Mouse (Mus musculus) stomach, embryonic 14.5 days (tissue): ENCODE measurements around the gene Ttll5. TPM values are rescaled to one million over a fixed set of nuclear protein-coding genes. Genes with fewer than 3 reads are reported as not detected.

Experiments
- ATAC-seq: fragments of 200-750 bp; cut with Nextera tagmentation; 2 replicates; pipeline ENCODE4 v1.8.0; 2017; ENCODE audit warnings: low read depth, moderate TSS enrichment; ENCODE audit not compliant: insufficient number of reproducible peaks, insufficient read depth, low FRiP score
- H3K27ac ChIP-seq: fragments of 300-500 bp; sonication (generic); 2 replicates; pipeline ENCODE4 v1.5.1; 2014; ENCODE audit warnings: mild to moderate bottlenecking, low read length, moderate library complexity, mixed read lengths
- H3K27me3 ChIP-seq: fragments of 300-500 bp; sonication (generic); 2 replicates; pipeline ENCODE4 v1.6.1; 2014; ENCODE audit warnings: low read length, control low read depth, mixed read lengths; ENCODE audit not compliant: control insufficient read depth, insufficient read depth
- H3K36me3 ChIP-seq: fragments of 300-500 bp; sonication (generic); 2 replicates; pipeline ENCODE4 v1.6.1; 2014; ENCODE audit warnings: mild to moderate bottlenecking, control low read depth, low read length, moderate library complexity, mixed read lengths; ENCODE audit not compliant: control insufficient read depth, insufficient read depth
- H3K4me1 ChIP-seq: fragments of 300-500 bp; sonication (generic); 2 replicates; pipeline ENCODE4 v1.6.1; 2014; ENCODE audit warnings: low read length, control low read depth, mixed read lengths; ENCODE audit not compliant: control insufficient read depth, insufficient read depth
- H3K4me2 ChIP-seq: fragments of 300-500 bp; sonication (generic); replicated peaks from 2 replicates; pipeline ENCODE4 v1.6.1; 2014; ENCODE audit warnings: low read depth, low read length, control low read depth
- H3K4me3 ChIP-seq: fragments of 300-500 bp; sonication (generic); 2 replicates; pipeline ENCODE4 v1.5.1; 2014; ENCODE audit warnings: low read depth, low read length, control low read depth
- H3K9ac ChIP-seq: fragments of 300-500 bp; sonication (generic); replicated peaks from 2 replicates; pipeline ENCODE4 v1.6.1; 2014; ENCODE audit warnings: low read depth, mild to moderate bottlenecking, control low read depth, low read length, moderate library complexity, mixed read lengths
- H3K9me3 ChIP-seq: fragments of 300-500 bp; sonication (generic); 2 replicates; pipeline ENCODE4 v1.6.1; 2016; ENCODE audit warnings: low read depth, low read length, control low read depth; ENCODE audit not compliant: control insufficient read depth
- WGBS: fragments of 180-500 bp; shearing (Covaris S2); extraction: QIAGEN DNeasy Blood & Tissue Kit; methylation state at CpG from one replicate; pipeline ENCODE4 v1.1.7; 2014; 5-methylcytosine and 5-hydroxymethylcytosine counted together
- polyA plus RNA-seq: library from polyadenylated mRNA; unstranded; fragments of >200 nt; fragmentation: Nextera tagmentation; extraction: Ambion mirVana; gene quantifications from 2 replicates; pipeline ENCODE4 v1.2.1, GENCODE M21; 2014

Ttll5 gene
- polyA plus RNA-seq, 1 experiment from 2014 or later, result 17.7 TPM

DNA sequence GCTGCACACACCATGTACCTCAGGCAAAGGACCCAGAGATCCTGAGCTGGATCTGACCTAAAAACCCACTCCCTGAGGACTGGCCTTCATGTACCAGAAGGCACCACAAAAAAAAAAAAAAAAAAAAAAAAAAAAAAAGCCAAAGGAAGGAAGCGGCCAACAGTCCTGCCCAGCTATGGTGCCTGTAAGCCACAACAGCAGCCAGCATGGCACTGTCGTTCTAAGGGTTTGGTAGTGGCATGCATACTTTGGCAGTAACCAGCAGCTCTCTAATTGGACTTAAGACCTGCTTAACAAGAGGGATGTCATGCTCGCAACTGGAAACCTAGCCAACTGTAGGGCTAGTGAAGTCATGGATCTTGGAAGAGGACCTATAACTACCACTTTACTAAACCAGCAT is 120.0 kb downstream of the Ttll5 start:
- no peak overlapping the region for H3K4me2 ChIP-seq
- peaks cover 10% of the 10 kb centered on the region for H3K4me1 ChIP-seq
- H3K9me3 ChIP-seq, result no peaks in the 10 kb centered on the region
- no peak overlapping the region for H3K27ac ChIP-seq
- 96% methylated on average over 3 of the region's 3 CpGs for WGBS
- H3K36me3 ChIP-seq, result no peaks in the 10 kb centered on the region
- H3K9ac ChIP-seq, result no peak overlapping the region
- H3K27me3 ChIP-seq, result no peaks in the 10 kb centered on the region
- ATAC-seq, result no peak
- H3K4me3 ChIP-seq, result no peak overlapping the region

DNA sequence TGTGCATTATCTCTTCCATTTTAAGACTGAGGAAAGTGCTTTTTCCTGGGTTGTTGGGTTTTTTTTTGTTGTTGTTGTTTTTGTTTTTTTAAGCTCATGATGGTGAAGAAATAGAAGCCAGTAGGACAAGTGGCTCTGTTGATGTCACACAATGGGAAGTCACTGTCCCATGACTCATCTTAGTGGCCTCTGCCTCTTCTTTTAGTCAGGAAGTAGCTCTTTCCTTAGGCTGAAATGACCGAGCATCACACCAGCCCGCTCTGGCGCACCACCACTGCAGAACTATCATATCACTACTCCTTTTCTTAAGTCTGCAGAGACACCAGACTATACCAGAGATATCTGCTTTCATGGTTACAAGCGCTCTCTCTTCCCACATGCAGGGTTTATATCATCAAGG is 122.7 kb downstream of the Ttll5 start:
- Histone ChIP-seq H3K4me2 (no peak overlapping the region), H3K9ac (no peak overlapping the region), H3K27me3 (no peaks in the 10 kb centered on the region), H3K4me3 (no peak overlapping the region), H3K27ac (no peak overlapping the region), H3K36me3 (no peaks in the 10 kb centered on the region), H3K4me1 (peaks cover 19% of the 10 kb centered on the region), H3K9me3 (no peaks in the 10 kb centered on the region)
- WGBS, result 90% methylated on average over 4 of the region's 4 CpGs
- ATAC-seq, result no peak

DNA sequence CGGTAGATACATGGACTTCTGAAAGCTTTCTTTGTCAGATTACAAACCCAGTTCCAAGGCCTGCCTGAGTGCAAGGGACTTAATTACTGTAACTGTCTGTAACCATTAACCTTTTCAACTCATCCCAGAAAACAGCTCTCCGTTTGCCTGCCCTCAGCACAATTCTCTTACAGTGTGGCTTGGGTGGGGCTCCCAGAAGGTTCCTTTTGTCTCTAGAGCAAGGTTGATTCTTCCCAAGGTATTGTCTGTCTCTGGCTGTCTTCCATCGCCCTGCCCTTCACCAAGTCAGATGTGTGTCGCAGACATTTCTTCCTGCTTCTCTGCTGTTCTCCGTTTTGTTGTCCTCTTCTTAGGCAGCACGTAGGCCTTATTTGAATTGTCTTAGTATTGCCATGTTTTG is 125.2 kb downstream of the Ttll5 start:
- Histone ChIP-seq H3K36me3 (no peaks in the 10 kb centered on the region), H3K9me3 (no peaks in the 10 kb centered on the region), H3K27ac (no peak overlapping the region), H3K4me3 (no peak overlapping the region), H3K4me1 (peaks cover 9% of the 10 kb centered on the region; the same call in 1 of the 2 replicates), H3K4me2 (no peak overlapping the region), H3K27me3 (no peaks in the 10 kb centered on the region), H3K9ac (no peak overlapping the region)
- 78% methylated on average over 6 of the region's 6 CpGs for WGBS
- ATAC-seq, result no peak

DNA sequence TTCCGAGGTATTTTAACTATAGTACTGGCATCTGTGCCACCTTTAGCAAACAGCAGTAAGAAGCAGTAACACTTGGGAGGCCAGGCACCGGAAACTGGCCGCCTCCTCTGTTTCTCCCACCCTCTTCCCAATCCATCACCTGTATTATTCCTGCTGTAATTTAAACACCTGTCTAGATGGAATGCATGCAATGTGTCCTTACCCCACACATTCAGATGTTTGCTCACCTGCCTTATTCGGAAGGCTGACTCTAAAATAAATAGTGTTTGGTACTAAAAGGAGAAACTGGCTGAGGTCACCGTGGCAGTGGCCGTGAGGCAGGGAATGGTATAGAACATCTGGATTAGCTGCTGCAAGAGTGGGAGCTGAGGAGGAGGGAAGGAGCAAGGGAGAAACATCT is 125.9 kb downstream of the Ttll5 start:
- no peak overlapping the region for H3K9ac ChIP-seq
- no peak overlapping the region for H3K4me3 ChIP-seq
- H3K27ac ChIP-seq, result no peak overlapping the region
- no peak overlapping the region for H3K4me2 ChIP-seq
- no peak; the same call in 1 of the 2 replicates for ATAC-seq
- H3K27me3 ChIP-seq, result no peaks in the 10 kb centered on the region
- H3K4me1 ChIP-seq, result peaks cover 9% of the 10 kb centered on the region; the same call in 1 of the 2 replicates
- no peaks in the 10 kb centered on the region for H3K9me3 ChIP-seq
- 36% methylated on average over 6 of the region's 6 CpGs for WGBS
- H3K36me3 ChIP-seq, result no peaks in the 10 kb centered on the region

DNA sequence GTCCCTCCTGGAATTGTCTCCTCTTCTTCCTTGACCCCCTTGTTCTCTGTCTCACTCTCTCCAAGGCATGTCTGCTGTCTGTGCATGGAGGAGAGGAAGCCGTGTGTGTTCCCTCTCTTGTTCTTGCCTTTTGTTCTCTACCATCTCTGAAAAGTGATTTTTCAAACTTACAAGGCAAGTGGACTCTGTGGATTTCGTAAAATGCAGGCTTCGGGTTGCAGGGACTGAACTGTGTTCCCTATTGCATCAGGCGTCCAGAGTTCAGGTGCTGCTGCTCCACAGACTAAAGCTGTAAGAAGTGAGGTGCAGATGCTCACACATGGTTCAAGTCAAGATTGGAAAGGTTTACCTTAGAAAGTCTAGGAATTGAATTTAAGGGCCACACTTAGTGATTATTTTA is 126.6 kb downstream of the Ttll5 start:
- Histone ChIP-seq H3K9me3 (no peaks in the 10 kb centered on the region), H3K4me2 (no peak overlapping the region), H3K27ac (no peak overlapping the region), H3K9ac (no peak overlapping the region), H3K4me1 (peaks cover 9% of the 10 kb centered on the region; the same call in 1 of the 2 replicates), H3K36me3 (no peaks in the 10 kb centered on the region), H3K4me3 (no peak overlapping the region), H3K27me3 (no peaks in the 10 kb centered on the region)
- ATAC-seq, result no peak
- WGBS, result 65% methylated on average over 4 of the region's 4 CpGs

DNA sequence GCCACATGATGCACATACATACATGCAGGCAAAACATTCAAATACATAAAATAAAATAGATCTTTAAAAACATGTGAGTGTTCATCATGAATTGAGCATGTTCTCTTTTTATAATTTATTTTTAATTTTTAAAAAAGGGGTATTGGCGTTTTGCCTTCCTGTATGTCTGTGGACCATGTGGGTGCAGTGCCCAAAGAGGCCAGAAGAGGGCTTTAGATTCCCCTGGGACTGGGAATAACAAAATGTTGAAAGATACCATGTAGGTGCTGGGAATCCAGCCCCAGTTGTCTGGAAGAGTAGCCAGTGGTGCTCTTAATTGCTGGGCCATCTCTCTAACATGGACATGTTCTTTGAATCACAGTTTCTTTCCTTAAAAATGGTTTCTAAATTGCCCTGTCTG is 127.4 kb downstream of the Ttll5 start:
- H3K27me3 ChIP-seq, result no peaks in the 10 kb centered on the region
- H3K27ac ChIP-seq, result no peak overlapping the region
- no peak overlapping the region for H3K9ac ChIP-seq
- ATAC-seq, result no peak
- WGBS, result 97% methylated on average over 1 of the region's 1 CpGs
- H3K36me3 ChIP-seq, result no peaks in the 10 kb centered on the region
- H3K9me3 ChIP-seq, result no peaks in the 10 kb centered on the region
- peaks cover 9% of the 10 kb centered on the region; the same call in 1 of the 2 replicates for H3K4me1 ChIP-seq
- no peak overlapping the region for H3K4me2 ChIP-seq
- H3K4me3 ChIP-seq, result no peak overlapping the region

DNA sequence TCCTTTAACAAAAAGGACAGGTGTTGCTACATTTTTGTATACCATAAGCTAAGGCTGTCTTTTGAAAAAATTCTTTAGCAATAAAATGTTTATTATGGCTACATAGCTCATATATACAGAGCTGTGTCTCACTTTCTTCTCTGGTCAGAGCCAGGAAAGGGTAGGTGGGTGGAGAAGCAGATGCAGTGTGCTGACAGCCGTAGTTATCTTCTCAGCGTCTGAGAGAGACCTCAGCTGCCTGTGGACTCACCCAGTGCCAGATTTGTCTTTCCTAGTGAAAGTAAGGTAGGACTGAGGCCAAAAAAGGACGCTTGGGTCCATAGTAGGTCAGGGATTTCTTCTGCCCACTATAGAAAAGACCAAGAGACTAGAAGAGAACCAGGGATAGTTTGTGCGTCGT is 127.9 kb downstream of the Ttll5 start:
- H3K36me3 ChIP-seq, result no peaks in the 10 kb centered on the region
- no peak overlapping the region for H3K4me2 ChIP-seq
- no peak overlapping the region for H3K27ac ChIP-seq
- H3K27me3 ChIP-seq, result no peaks in the 10 kb centered on the region
- no peaks in the 10 kb centered on the region for H3K9me3 ChIP-seq
- WGBS, result 86% methylated on average over 5 of the region's 5 CpGs
- ATAC-seq, result no peak
- H3K4me3 ChIP-seq, result no peak overlapping the region
- H3K9ac ChIP-seq, result no peak overlapping the region
- peaks cover 9% of the 10 kb centered on the region; the same call in 1 of the 2 replicates for H3K4me1 ChIP-seq

DNA sequence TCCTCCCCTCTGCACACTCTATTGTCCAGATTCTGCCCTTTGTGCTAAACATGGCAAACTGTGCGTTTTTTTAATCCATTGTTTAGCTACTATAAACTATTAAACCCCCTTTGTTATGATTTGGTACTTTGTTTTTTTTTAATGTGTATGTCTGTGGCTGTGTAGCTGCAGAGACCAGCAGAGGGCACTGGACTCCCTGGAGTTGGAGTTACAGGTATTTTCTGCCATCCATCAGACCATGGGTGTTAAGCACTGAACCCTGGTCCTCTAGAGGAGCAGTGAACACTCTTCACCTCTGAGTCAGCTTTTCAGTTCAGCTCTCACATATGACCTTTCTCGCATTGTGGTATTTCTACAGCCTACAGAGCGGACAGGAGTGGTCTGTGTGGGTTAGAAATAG is 129.7 kb downstream of the Ttll5 start:
- no peak for ATAC-seq
- WGBS, result 71% methylated on average over 3 of the region's 3 CpGs
- Histone ChIP-seq H3K36me3 (no peaks in the 10 kb centered on the region; the same call in 1 of the 2 replicates), H3K4me3 (no peak overlapping the region), H3K4me1 (peaks cover 9% of the 10 kb centered on the region; the same call in 1 of the 2 replicates), H3K4me2 (no peak overlapping the region), H3K9ac (no peak overlapping the region), H3K27me3 (no peaks in the 10 kb centered on the region), H3K27ac (no peak overlapping the region), H3K9me3 (no peaks in the 10 kb centered on the region)

DNA sequence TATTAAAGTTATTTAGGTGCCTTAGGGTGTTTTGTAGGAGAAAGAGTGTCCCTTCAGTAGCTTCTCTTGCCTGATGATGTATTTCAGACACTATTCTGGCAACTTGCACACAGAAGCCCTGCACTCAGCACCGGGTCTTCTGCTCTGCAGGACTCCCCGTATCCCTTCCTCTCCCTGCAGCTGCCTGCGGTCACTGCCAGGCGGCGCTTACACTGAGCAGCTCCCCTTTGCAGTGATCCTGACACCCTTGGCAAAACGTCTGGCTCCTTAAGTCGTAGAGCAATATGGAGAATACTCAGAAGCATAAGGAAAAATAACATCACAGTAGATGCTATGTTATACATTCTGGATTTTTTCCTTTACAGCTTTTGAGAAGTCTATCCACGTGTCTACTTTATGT is 130.6 kb downstream of the Ttll5 start:
- H3K27ac ChIP-seq, result no peak overlapping the region
- H3K4me3 ChIP-seq, result no peak overlapping the region
- 65% methylated on average over 8 of the region's 8 CpGs for whole genome bisulfite sequencing
- no peaks in the 10 kb centered on the region; the same call in 1 of the 2 replicates for H3K36me3 ChIP-seq
- ATAC-seq, result no peak
- H3K9ac ChIP-seq, result no peak overlapping the region
- no peaks in the 10 kb centered on the region for H3K9me3 ChIP-seq
- no peaks in the 10 kb centered on the region for H3K27me3 ChIP-seq
- no peak overlapping the region for H3K4me2 ChIP-seq
- H3K4me1 ChIP-seq, result peaks cover 6% of the 10 kb centered on the region; the same call in 1 of the 2 replicates
